Mouse (Mus musculus) liver, embryonic 14.5 days (tissue): ENCODE results near the gene Tpgs1.

Experiments used
- CTCF ChIP-seq: IDR thresholded peaks from 2 replicates; pipeline ENCODE4 v1.5.1; 2016; ENCODE audit warnings: antibody characterized with exemption, low read depth, control low read depth
- EP300 ChIP-seq: IDR thresholded peaks from 2 replicates; pipeline ENCODE4 v1.6.1; 2016; ENCODE audit warnings: antibody characterized with exemption, low read depth

DNA sequence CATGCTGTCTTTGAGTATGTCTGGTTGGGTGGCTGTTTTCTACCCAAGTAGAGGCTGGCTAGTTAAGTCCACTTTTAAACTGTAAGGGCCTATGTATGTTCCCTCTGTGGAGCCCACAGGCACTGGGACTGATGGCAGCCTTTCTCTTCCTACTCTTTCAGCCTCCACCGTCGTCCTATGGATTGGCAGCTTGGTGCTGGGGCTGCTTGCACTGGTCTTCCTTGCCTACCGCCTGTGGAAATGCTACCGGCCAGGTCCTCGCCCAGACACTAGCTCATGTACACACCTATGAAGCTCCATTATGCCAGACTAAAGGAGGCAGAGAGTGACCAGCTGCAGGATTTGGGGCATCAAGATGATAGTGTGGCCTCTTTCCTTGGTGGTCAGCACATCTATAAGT, 1.1 kb upstream of the Tpgs1 start:
- no peak for TF ChIP-seq CTCF
- TF ChIP-seq EP300, result no peak
